Mouse (Mus musculus) megakaryocyte, embryonic 14.5 days (primary cell): ENCODE data around the gene Cdk18.

Experiments
- FLI1 ChIP-seq: IDR thresholded peaks from 2 replicates; pipeline ENCODE4 v1.6.1; 2012; ENCODE audit warnings: low read length, inconsistent platforms, mixed read lengths
- GATA1 ChIP-seq: IDR thresholded peaks from 3 replicates; pipeline ENCODE4 v1.6.1; 2012; ENCODE audit warnings: mixed read lengths, low read length, inconsistent platforms, borderline replicate concordance

GRCm38 (mm10) chr1:132113098-132113497, 26.4 kb downstream of the Cdk18 start:
- TF ChIP-seq GATA1, result no peak
- TF ChIP-seq FLI1, result no peak
